Mouse (Mus musculus) stomach, postnatal 0 days (tissue): ENCODE measurements around the gene Nell1.

Experiments
- CTCF ChIP-seq: IDR thresholded peaks from 2 replicates; pipeline ENCODE4 v1.5.1; 2016; ENCODE audit warnings: antibody characterized with exemption, low read depth, mild to moderate bottlenecking, moderate library complexity
- EP300 ChIP-seq: optimal IDR thresholded peaks from 2 replicates; pipeline ENCODE3; 2016; ENCODE audit warnings: antibody characterized with exemption

GRCm38 (mm10) chr7:50826180-50826579, 851.5 kb downstream of the Nell1 start:
- TF ChIP-seq EP300 (no peak), CTCF (no peak)
